Mouse (Mus musculus): Measurements from ENCODE around the gene Zmynd8. TPM values are rescaled to one million over a fixed set of nuclear protein-coding genes. Genes with fewer than 3 reads are reported as not detected.

Gene Zmynd8
- polyA plus RNA-seq, 1 experiment from 2014 or later: 85.4 TPM

GRCm38 (mm10) chr2:165876201-165876918 lies 22.5 kb downstream of the Zmynd8 start:
- peak overlapping the region; percentile 85 for H3K27ac ChIP-seq
- H3K27me3 ChIP-seq: no peaks in the 10 kb centered on the region
- H3K9ac ChIP-seq: peak overlapping the region; percentile 54
- no peaks in the 10 kb centered on the region for H3K9me3 ChIP-seq (replicated peaks)
- 44% methylated on average over 8 of the region's 8 CpGs for WGBS
- H3K4me2 ChIP-seq: peak overlapping the region; percentile 67
- H3K36me3 ChIP-seq (ENCODE audit: poor library complexity, severe bottlenecking): peaks cover 27% of the 10 kb centered on the region
- H3K4me3 ChIP-seq: no peak overlapping the region
- peaks cover 82% of the 10 kb centered on the region for H3K4me1 ChIP-seq
- no peak for ATAC-seq

- 31% methylated on average over 13 of the region's 13 CpGs for WGBS
- Histone ChIP-seq H3K4me1 (peaks cover 74% of the 10 kb centered on the region), H3K27ac (peak overlapping the region; percentile 85), H3K36me3 (ENCODE audit: poor library complexity, severe bottlenecking) (peaks cover 35% of the 10 kb centered on the region), H3K27me3 (no peaks in the 10 kb centered on the region), H3K9ac (peak overlapping the region; percentile 62), H3K9me3 (replicated peaks) (no peaks in the 10 kb centered on the region), H3K4me3 (peak overlapping the region; percentile 12), H3K4me2 (peak overlapping the region; percentile 67)
- ATAC-seq: peak; percentile 9; the same call in 1 of the 2 replicates
Measured at GRCm38 (mm10) chr2:165875406-165875955, 23.3 kb downstream of the Zmynd8 start.

GRCm38 (mm10) chr2:165874461-165875339 lies 24.1 kb downstream of the Zmynd8 start:
- peaks cover 40% of the 10 kb centered on the region for H3K36me3 ChIP-seq (ENCODE audit: poor library complexity, severe bottlenecking)
- ATAC-seq: peak; percentile 76
- peak overlapping the region; percentile 62 for H3K9ac ChIP-seq

GRCm38 (mm10) chr2:165873777-165874176 lies 25.0 kb downstream of the Zmynd8 start:
- Histone ChIP-seq H3K4me2 (no peak overlapping the region), H3K9ac (no peak overlapping the region), H3K4me1 (peaks cover 69% of the 10 kb centered on the region), H3K36me3 (ENCODE audit: poor library complexity, severe bottlenecking) (peaks cover 43% of the 10 kb centered on the region), H3K4me3 (no peak overlapping the region), H3K27ac (peak overlapping the region; percentile 85), H3K9me3 (replicated peaks) (no peaks in the 10 kb centered on the region), H3K27me3 (no peaks in the 10 kb centered on the region)
- ATAC-seq: no peak
- 75% methylated on average over 3 of the region's 3 CpGs for WGBS

More at GRCm38 (mm10) chr2:165874461-165875339, 24.1 kb downstream of the Zmynd8 start:
- no peaks in the 10 kb centered on the region for H3K27me3 ChIP-seq
- H3K4me3 ChIP-seq: peak overlapping the region; percentile 12
- peak overlapping the region; percentile 85 for H3K27ac ChIP-seq
- peak overlapping the region; percentile 67 for H3K4me2 ChIP-seq
- peaks cover 72% of the 10 kb centered on the region for H3K4me1 ChIP-seq
- 34% methylated on average over 13 of the region's 13 CpGs for WGBS
- no peaks in the 10 kb centered on the region for H3K9me3 ChIP-seq (replicated peaks)

- no peak overlapping the region for H3K4me3 ChIP-seq
- no peak for ATAC-seq
- no peaks in the 10 kb centered on the region for H3K27me3 ChIP-seq
- WGBS: 81% methylated on average over 7 of the region's 7 CpGs
- no peaks in the 10 kb centered on the region for H3K9me3 ChIP-seq (replicated peaks)
- H3K36me3 ChIP-seq (ENCODE audit: poor library complexity, severe bottlenecking): peaks cover 43% of the 10 kb centered on the region
- H3K9ac ChIP-seq: no peak overlapping the region
- H3K4me1 ChIP-seq: peaks cover 71% of the 10 kb centered on the region
- peak overlapping the region; percentile 10; the same call in 1 of the 2 replicates for H3K27ac ChIP-seq
- H3K4me2 ChIP-seq: no peak overlapping the region
Measured at GRCm38 (mm10) chr2:165873196-165873595, 25.6 kb downstream of the Zmynd8 start.

- Histone ChIP-seq H3K27me3 (no peaks in the 10 kb centered on the region), H3K4me2 (no peak overlapping the region), H3K9ac (no peak overlapping the region), H3K36me3 (ENCODE audit: poor library complexity, severe bottlenecking) (peaks cover 41% of the 10 kb centered on the region), H3K4me3 (no peak overlapping the region), H3K27ac (no peak overlapping the region), H3K9me3 (replicated peaks) (no peaks in the 10 kb centered on the region), H3K4me1 (peaks cover 60% of the 10 kb centered on the region)
- ATAC-seq: no peak
- 90% methylated on average over 1 of the region's 1 CpGs for WGBS
Measured at GRCm38 (mm10) chr2:165869257-165869656, 29.6 kb downstream of the Zmynd8 start.

GRCm38 (mm10) chr2:165868522-165869175 lies 30.2 kb downstream of the Zmynd8 start:
- Histone ChIP-seq H3K9me3 (replicated peaks) (no peaks in the 10 kb centered on the region), H3K9ac (no peak overlapping the region), H3K4me1 (peaks cover 58% of the 10 kb centered on the region), H3K36me3 (ENCODE audit: poor library complexity, severe bottlenecking) (peaks cover 37% of the 10 kb centered on the region), H3K4me3 (no peak overlapping the region), H3K27ac (peak overlapping the region; percentile 94; the same call in 1 of the 2 replicates), H3K27me3 (no peaks in the 10 kb centered on the region), H3K4me2 (no peak overlapping the region)
- ATAC-seq: no peak
- 71% methylated on average over 8 of the region's 8 CpGs for WGBS

GRCm38 (mm10) chr2:165867549-165867948 lies 31.3 kb downstream of the Zmynd8 start:
- Histone ChIP-seq H3K9me3 (replicated peaks) (no peaks in the 10 kb centered on the region), H3K4me3 (no peak overlapping the region), H3K4me2 (no peak overlapping the region), H3K9ac (peak overlapping the region; percentile 58), H3K27me3 (no peaks in the 10 kb centered on the region), H3K27ac (peak overlapping the region; percentile 94), H3K4me1 (peaks cover 51% of the 10 kb centered on the region), H3K36me3 (ENCODE audit: poor library complexity, severe bottlenecking) (peaks cover 26% of the 10 kb centered on the region)
- ATAC-seq: no peak
- 76% methylated on average over 9 of the region's 9 CpGs for WGBS

- H3K4me2 ChIP-seq: peak overlapping the region; percentile 42
- H3K9me3 ChIP-seq (replicated peaks): no peaks in the 10 kb centered on the region
- H3K27ac ChIP-seq: peak overlapping the region; percentile 94
- H3K4me3 ChIP-seq: no peak overlapping the region
- H3K4me1 ChIP-seq: peaks cover 55% of the 10 kb centered on the region
- peaks cover 28% of the 10 kb centered on the region for H3K36me3 ChIP-seq (ENCODE audit: poor library complexity, severe bottlenecking)
- WGBS: 22% methylated on average over 12 of the region's 12 CpGs
- H3K9ac ChIP-seq: peak overlapping the region; percentile 58
- peak; percentile 52; the same call in 1 of the 2 replicates for ATAC-seq
- H3K27me3 ChIP-seq: no peaks in the 10 kb centered on the region
Measured at GRCm38 (mm10) chr2:165866951-165867387, 31.8 kb downstream of the Zmynd8 start.

GRCm38 (mm10) chr2:165866412-165866811 lies 32.4 kb downstream of the Zmynd8 start:
- Histone ChIP-seq H3K27ac (peak overlapping the region; percentile 94), H3K9ac (peak overlapping the region; percentile 58), H3K4me2 (peak overlapping the region; percentile 42), H3K4me3 (no peak overlapping the region), H3K9me3 (replicated peaks) (no peaks in the 10 kb centered on the region), H3K36me3 (ENCODE audit: poor library complexity, severe bottlenecking) (peaks cover 29% of the 10 kb centered on the region), H3K4me1 (peaks cover 61% of the 10 kb centered on the region), H3K27me3 (no peaks in the 10 kb centered on the region)
- ATAC-seq: no peak
- WGBS: 20% methylated on average over 8 of the region's 8 CpGs

- ATAC-seq: no peak
- H3K4me3 ChIP-seq: no peak overlapping the region
- H3K9ac ChIP-seq: no peak overlapping the region
- 85% methylated on average over 3 of the region's 3 CpGs for WGBS
- H3K4me1 ChIP-seq: peaks cover 62% of the 10 kb centered on the region
- H3K4me2 ChIP-seq: no peak overlapping the region
- H3K27me3 ChIP-seq: no peaks in the 10 kb centered on the region
- no peak overlapping the region for H3K27ac ChIP-seq
- H3K36me3 ChIP-seq (ENCODE audit: poor library complexity, severe bottlenecking): peaks cover 16% of the 10 kb centered on the region; the same call in 1 of the 2 replicates
- H3K9me3 ChIP-seq (replicated peaks): no peaks in the 10 kb centered on the region
Measured at GRCm38 (mm10) chr2:165864769-165865168, 34.0 kb downstream of the Zmynd8 start.

Data from forebrain, embryonic 13.5 days (tissue).